Mouse (Mus musculus): ENCODE results near the gene Spata31d1b.
A peak's percentile ranks its signal among the peaks of the same experiment; 100 is the strongest.
"Not testable (repeated sequence)": the region's sequence is repeated elsewhere in the genome, so short reads cannot be mapped to it uniquely, and the experiment has no call there.

Gene Spata31d1b

GRCm38 (mm10) chr13:59695781-59696180 is 16.3 kb upstream of the Spata31d1b start:
- no peak for DNase-seq (ENCODE audit: low spot score)

- no peak for DNase-seq (ENCODE audit: low spot score)
These were observed 13.0 kb upstream of the Spata31d1b start for GRCm38 (mm10) chr13:59699131-59699530.

- DNase-seq (ENCODE audit: low spot score): not testable (repeated sequence)
These were observed 11.9 kb upstream of the Spata31d1b start for GRCm38 (mm10) chr13:59700137-59700536.

GRCm38 (mm10) chr13:59703514-59703913 is 8.6 kb upstream of the Spata31d1b start:
- no peak for DNase-seq (ENCODE audit: low spot score)

- no peak for DNase-seq (ENCODE audit: low spot score)
These were observed 7.5 kb upstream of the Spata31d1b start for GRCm38 (mm10) chr13:59704562-59704961.

- DNase-seq (ENCODE audit: low spot score): no peak
These were observed 1.9 kb upstream of the Spata31d1b start, which contains the start of gene Spata31d1a for GRCm38 (mm10) chr13:59710230-59710629. Spata31d1a (minus strand) TSS chr13:59710330.

- no peak for DNase-seq (ENCODE audit: low spot score)
These were observed 1.6 kb downstream of the Spata31d1b start for GRCm38 (mm10) chr13:59713710-59714109.

GRCm38 (mm10) chr13:59718857-59719440 is 6.9 kb downstream of the Spata31d1b start:
- DNase-seq (ENCODE audit: low spot score): not testable (repeated sequence)

GRCm38 (mm10) chr13:59719475-59719874 is 7.4 kb downstream of the Spata31d1b start:
- no peak for DNase-seq (ENCODE audit: low spot score)

- not testable (repeated sequence) for DNase-seq (ENCODE audit: low spot score)
These were observed 10.0 kb downstream of the Spata31d1b start for GRCm38 (mm10) chr13:59722089-59722488.

GRCm38 (mm10) chr13:59726139-59726867 is 14.2 kb downstream of the Spata31d1b start:
- DNase-seq (ENCODE audit: low spot score): no peak

- peak; percentile 77 for DNase-seq (ENCODE audit: low spot score)
These were observed 16.5 kb downstream of the Spata31d1b start for GRCm38 (mm10) chr13:59728378-59729093.

GRCm38 (mm10) chr13:59731652-59732051 is 19.6 kb downstream of the Spata31d1b start, which contains the start of gene Spata31d1d:
Spata31d1d (minus strand) TSS chr13:59731752.
- no peak for DNase-seq (ENCODE audit: low spot score)

GRCm38 (mm10) chr13:59733936-59734335 is 21.9 kb downstream of the Spata31d1b start:
- no peak for DNase-seq (ENCODE audit: low spot score)

GRCm38 (mm10) chr13:59734347-59734746 is 22.3 kb downstream of the Spata31d1b start:
- DNase-seq (ENCODE audit: low spot score): not testable (repeated sequence)

- no peak for DNase-seq (ENCODE audit: low spot score)
These were observed 23.1 kb downstream of the Spata31d1b start for GRCm38 (mm10) chr13:59735190-59735589.

- DNase-seq (ENCODE audit: low spot score): no peak
These were observed 26.4 kb downstream of the Spata31d1b start for GRCm38 (mm10) chr13:59738455-59738854.

- DNase-seq (ENCODE audit: low spot score): no peak
These were observed 27.3 kb downstream of the Spata31d1b start for GRCm38 (mm10) chr13:59739397-59739796.

GRCm38 (mm10) chr13:59741096-59741495 is 29.0 kb downstream of the Spata31d1b start:
- DNase-seq (ENCODE audit: low spot score): no peak

- no peak for DNase-seq (ENCODE audit: low spot score)
These were observed 29.6 kb downstream of the Spata31d1b start for GRCm38 (mm10) chr13:59741697-59742096.

- no peak for DNase-seq (ENCODE audit: low spot score)
These were observed 33.4 kb downstream of the Spata31d1b start for GRCm38 (mm10) chr13:59745462-59745861.

GRCm38 (mm10) chr13:59746164-59746563 is 34.1 kb downstream of the Spata31d1b start:
- no peak for DNase-seq (ENCODE audit: low spot score)

GRCm38 (mm10) chr13:59746711-59747110 is 34.6 kb downstream of the Spata31d1b start, which contains the start of gene 1700014D04Rik:
1700014D04Rik (minus strand) TSS chr13:59746752.
- DNase-seq (ENCODE audit: low spot score): no peak
